Mouse (Mus musculus): ENCODE results near the gene Akap6. TPM values are rescaled to one million over a fixed set of nuclear protein-coding genes. Genes with fewer than 3 reads are reported as not detected.

Akap6 gene
- total RNA-seq, 2 experiments from 2014 or later: 58.8 to 60.4 TPM

DNA sequence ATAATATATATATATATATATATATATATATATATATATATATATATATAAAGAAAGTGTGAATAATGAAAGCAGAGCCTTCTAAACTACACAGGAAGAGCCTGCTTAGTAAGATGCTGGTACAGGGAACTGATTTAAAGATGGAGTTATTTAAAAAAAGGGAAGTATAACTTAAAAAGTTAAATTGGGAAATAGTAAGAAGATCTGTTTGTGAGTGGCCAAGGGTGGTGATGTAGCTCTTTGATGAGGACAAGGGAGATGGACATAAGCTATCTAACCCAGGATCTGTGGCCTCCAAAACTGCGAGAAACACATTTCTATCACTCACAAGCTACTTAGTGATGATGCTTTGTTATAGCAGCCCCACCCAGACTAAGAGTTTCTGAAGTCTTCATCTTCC is 146.8 kb downstream of the Akap6 start:
- DNase-seq (ENCODE audit: low spot score in 2 of 2): no peak

DNA sequence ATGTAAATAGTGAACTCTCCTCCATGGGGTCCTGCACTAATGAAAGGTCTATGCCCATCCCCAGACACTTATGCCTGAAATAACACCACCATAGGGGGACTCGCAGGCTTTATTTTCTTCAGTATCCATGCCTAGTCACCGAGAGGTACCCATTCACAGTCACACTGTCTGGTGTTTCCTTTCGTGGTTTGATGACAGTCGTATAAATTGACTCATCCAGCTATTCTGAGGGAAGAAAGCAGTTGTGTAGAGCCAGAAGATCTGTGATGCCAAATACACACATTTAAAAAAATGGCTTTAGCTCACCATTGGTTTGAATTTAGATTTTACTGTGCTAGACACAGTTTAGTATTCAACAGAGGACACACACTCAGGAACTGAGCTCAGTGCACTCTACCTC is 147.8 kb downstream of the Akap6 start:
- DNase-seq (ENCODE audit: low spot score in 2 of 2): no peak

DNA sequence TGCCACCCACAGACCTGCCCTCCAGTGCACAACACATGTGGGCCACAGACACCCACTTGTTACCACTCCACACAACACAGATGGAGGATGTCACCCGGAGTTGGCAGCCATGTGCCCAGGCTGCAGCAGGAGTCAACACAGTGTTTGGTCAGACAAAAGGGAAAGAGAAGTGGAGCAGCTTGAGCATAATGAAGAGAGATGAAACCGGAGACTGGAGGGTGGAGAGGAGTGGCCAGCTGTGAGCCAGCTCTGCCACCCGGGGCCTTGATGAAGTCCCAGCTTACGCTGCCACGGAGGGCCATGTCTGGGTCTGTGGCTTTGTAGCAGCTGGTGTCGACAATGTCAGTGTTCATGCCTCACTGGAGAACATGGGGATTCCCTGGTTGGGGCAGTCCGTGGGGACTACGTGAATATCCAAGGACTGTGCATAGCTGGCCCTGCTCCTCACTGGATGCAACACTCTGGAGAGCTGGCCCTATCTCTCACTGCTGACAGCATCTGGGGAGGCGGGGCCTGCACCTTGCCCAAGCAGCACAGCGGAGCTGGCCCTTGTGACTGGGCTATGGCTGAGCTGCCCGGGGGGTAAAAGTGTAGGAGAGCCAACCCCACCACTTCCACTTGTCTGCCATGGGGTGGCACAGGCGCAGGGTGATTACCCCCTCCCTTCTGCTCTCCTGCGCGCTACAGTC is 148.8 kb downstream of the Akap6 start:
- no peak for DNase-seq (ENCODE audit: low spot score in 2 of 2)

DNA sequence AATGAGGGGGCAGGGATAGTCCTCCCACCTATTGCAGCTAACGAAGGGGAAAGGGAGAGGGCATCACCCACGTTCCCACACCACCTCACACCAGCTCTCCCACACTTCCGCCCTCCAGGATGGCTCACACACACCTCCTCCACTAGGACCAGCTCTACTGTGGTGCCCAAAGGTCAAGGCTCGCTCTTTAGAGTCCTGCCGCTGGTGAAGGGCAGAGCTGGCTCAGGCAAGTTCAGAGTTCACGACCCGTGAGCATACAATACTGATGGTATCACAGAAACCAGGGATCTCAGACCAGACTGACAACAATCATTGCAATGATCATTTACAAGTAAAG is 149.3 kb downstream of the Akap6 start:
- DNase-seq (ENCODE audit: low spot score in 2 of 2): no peak

DNA sequence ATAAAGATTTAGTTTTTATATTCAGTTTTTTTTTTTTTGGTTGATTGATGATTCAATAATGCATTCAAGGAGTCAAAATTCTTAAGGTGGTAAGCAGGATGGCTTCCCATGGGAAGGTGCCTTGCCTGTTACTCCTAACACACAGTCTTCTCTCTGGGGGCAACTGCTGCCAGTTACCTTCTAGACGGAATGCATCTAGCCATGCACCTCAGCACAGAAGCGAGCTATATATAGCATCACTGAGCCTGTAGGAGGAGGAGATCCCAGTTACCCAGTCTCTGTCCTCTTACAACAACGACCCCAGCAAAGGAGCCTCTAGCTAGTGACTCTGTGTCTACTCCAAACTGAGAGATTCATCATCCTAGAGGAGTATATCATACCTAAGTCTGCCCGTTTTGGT is 150.1 kb downstream of the Akap6 start:
- DNase-seq (ENCODE audit: low spot score in 2 of 2): no peak

DNA sequence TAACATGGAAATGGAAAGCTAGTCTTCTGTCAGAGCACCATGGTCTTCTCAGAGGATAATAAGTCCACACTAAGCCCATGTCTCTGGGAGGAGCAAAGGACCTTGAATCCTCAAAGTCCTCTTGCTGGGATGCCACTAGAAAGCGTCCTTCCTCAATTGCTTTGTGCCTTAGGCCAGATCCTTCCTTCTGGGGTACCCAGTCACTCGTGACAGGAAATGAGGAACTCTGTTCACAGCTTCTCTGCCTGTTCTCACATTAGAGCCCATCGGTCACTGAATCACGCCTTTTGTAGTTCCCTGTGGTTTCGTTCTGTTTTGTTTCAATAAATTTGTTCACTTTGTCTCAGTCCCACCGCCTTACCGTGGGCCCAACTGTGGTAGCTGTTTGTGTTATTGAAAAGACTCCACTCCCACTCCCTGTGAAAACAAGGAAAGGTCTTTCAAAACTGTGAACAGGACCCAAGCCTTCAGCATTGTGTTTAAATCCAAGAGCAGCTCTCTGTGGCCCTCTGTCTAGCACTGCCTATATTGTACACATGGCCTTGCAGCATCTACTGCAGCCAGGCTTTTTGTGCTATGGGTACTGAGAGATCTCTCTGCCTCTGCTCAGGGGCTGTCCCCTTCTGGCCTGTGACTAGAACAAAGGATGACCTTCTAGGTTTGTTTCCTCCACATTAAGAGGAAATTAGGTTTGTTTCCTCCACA is 151.3 kb downstream of the Akap6 start:
- DNase-seq (ENCODE audit: low spot score in 2 of 2): no peak

DNA sequence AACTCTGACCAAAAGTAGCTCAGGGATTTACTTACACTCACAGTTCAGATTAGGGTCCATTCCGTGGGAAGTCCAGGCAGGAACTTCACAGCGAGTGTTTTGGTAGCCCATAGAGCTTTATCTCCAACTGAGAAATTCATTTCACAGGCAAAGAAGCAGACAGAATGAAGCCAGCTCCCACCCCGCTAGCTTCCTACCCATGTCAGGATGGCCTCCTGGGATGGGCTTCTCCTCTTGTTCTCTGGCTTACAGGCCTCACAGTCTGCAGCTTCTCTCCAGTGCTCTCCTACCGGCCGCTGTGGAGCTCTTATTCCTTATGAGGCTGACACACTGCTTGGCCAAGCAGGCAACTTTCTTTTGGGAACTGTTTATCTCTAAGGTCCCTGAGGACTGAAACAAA is 152.0 kb downstream of the Akap6 start:
- DNase-seq (ENCODE audit: low spot score in 2 of 2): no peak

DNA sequence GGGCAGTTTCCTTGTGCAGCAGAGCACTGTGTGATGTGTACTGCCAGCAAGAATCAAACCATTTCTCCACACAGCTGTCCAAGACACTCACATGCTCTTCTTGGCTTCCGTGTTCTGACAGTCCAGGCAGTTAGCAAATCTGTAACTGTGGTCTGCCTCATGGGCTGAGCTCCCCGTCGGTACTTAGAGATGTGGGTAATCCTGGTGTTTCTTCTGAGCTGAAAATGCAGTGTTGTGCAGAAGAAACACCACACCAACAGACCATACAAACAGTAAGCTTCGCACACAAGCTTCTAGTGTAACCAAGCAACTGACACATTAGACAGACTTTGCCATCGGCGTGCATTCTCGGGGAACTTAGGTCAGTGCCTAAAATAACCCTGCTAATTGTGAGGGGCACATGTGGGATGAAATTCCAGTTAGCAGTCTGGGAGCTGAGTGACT is 155.1 kb downstream of the Akap6 start:
- peak in 1 of 2 experiments; percentile 18 for DNase-seq (ENCODE audit: low spot score in 2 of 2)

DNA sequence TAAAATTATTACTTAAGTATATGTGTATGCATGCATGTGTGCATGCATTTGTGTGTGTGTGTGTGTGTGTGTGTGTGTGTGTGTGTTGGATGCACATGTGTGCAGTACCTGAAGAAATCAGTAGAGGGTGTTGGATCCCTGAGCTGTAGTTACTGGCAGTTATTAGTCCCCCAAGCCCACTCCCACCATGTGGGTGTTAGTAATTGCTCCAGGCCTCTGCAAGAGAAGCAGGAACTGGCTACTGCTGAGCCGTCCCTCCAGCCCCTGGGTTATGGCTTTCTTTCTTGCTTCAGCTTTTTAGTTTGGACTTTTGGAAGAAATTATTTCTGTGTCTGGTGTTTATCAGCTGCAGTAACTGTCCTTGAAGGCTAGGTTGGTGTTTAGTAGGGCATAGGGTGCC is 156.9 kb downstream of the Akap6 start:
- no peak for DNase-seq (ENCODE audit: low spot score in 2 of 2)

DNA sequence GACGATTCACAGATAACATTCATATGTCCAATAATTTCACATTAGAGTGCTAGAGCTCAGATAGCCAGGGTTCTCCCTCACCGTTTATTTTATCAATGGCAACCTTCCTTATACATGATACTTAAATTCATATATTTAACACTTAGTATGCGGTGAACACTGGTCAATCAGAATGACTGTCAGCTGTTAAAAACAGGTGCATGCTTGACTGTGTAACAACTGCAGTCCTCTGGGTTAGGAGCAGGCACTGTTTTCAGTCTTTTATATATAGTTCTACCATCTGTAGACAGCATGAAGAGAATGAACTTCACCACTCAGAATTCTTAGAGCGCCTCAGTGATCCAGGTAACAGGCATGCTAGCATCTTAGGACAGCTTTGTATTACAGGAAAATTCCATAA is 158.1 kb downstream of the Akap6 start:
- DNase-seq (ENCODE audit: low spot score in 2 of 2): no peak

DNA sequence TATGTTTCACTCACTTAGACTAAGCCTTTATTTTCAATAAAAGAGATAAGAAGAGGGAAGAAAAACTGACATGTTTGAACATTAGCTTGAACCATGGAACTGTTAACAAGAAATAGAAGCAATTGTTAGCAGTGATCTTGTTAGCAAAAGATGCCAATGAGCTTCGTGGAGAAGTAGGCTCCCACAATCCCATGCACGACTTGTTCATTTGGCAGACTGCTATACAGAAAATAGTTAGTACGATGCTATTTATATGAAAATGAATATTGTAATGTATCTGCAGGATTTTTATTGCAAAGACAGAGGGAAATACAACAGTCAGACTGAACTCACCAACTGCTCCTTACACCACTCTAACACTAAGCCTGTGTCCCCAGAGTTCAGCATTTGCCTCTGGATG is 162.7 kb downstream of the Akap6 start:
- DNase-seq (ENCODE audit: low spot score in 2 of 2): no peak

DNA sequence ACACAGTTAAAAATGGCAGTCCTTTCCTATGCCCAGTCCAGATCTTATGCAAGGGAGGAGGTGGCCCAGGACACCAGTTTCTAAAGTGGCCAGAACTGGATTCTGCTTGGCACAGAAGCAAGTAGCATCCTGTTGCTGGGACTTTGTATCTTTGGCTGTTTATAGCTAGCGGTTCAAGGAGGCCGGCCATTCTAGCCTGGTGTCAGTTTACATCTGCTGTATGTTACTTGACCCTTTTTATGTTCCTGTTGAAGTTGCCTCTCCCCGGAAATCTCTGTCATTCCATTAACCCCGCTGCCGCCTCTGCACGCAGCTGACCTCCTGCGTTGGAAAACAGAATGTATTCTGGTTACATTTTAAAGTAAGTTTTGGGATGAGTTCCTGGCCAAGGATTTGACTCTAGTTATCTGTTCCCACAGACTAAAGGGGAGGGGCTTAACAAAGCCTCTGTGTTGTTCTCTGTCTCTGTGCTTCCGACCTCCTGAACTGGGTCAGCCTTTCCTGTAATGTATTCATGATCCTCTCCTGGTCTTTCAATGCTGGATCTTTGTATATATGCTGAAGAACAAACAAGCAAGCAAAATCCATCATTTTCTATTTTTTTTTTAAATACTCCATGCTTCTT is 168.9 kb downstream of the Akap6 start:
- DNase-seq (ENCODE audit: low spot score in 2 of 2): peak in 1 of 2 experiments; percentile 32

DNA sequence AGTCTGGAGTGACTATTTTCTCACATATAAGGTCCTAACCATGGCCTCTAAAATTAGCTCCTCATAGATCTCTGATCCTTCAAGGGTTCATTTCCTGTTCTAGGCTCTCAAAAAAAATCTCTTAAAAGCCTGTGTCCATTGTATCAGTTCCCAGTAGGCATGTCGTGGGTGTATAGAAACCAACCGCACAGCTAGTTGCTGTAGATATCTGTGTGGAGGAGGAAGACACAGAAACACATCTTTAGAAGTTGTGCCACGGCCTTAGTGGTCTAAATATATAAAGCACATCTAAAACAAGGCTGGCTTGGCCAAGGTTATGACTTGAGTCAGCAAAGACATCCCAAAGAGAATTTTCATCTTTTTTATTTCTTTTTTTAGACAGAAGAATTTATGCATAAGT is 172.4 kb downstream of the Akap6 start:
- DNase-seq (ENCODE audit: low spot score in 2 of 2): no peak

DNA sequence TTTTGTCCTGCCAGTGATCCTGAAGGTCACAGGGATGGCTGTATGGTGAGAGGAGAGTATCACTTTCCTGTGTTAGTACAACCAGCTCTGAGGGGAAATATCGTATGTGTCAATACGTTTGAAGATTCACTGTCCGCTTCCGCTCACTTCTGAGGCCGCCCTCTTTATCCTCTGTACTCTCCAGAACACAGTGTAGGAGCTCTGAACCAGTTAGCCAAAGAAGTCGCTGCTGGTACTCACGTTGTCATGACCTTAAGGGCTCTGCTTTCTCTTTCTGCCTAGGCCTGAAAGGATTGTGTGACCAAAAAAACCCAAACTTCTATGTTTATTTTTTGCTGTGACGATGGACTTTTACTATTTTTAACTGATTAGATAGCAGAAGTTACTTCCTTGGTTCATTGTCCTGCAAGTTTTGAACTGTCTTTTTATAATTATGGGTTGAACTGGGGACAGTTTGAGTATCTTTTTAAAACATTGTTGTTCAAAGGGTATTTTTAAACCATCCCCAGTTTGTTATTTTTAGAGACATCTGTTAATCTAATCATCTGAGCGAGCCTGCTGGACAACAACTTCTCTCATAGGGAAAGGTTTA is 175.2 kb downstream of the Akap6 start:
- no peak for DNase-seq (ENCODE audit: low spot score in 2 of 2)

DNA sequence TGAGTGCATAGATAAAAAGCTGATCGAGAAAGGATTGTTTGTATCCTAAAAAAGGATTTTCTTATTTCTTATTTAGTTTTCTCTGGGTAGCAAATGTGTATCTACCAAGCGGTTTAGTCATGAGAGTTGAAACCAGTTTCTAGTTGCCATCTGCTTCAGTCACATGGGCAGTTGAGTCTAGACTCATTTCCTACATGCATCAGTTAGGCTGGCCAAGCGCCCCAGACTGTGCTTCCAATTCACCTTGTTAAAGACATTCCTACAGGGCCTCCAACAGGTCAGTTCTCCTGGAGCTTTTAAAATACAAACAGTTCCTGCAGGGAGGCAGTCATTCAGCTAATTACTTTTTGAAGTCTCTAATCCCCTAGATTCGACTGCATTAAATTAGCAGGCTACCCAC is 176.9 kb downstream of the Akap6 start:
- DNase-seq (ENCODE audit: low spot score in 2 of 2): no peak

DNA sequence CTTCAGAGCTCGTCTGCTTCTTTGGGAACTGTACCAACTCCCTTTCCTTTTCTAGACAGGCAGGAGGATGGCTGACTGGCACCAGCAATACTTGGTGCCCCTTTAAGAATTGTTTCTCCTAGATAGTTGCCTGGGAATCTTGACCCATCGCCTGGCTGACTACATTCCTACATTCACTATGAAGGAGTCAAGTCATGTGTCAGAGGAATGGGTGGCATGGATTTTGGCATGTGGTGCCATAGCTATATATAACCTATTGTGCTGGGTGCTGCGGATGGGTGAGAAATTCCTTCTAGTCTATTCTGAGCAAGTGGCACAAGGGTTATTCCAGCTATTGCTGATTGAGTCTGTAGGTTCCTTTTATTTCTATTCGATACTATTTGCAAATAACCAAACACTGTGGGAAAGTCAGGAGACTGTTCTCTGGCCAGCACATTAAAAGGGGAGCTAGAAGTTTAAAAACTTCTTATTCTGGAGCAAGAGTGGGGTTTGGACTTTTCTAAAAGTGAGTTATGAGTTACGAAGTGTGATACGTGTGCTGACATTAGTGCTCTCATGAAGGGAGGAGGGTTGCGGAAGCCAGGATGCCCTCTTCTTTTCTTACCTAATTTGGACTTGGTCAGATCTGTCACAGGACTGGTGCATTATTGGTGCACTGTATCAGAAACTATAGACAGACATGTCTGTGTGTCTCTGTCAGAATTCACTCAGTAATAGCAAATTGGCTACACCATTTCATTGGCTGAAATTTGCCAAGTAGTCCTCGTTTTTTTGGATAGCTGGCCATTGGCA is 178.0 kb downstream of the Akap6 start:
- DNase-seq (ENCODE audit: low spot score in 2 of 2): no peak

DNA sequence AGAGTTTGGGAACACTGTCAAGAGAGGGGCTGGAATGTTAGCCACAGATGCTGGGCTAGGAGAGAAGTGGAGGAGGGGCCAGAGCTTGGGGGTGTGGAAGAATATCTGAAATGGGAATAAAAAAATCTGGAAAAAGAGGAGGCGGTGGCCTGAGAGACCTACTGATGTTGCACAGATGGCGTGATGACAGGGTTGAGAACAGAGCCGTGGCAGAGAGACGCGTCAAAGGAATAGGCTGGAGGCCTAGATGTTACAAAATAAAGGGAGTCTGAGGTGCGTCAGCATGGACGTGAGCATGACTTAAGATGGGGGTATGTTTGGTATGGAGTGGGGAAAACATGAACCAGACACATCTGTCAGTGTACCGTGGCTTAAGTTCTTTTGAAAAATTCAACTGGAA is 180.1 kb downstream of the Akap6 start:
- no peak for DNase-seq (ENCODE audit: low spot score in 2 of 2)

DNA sequence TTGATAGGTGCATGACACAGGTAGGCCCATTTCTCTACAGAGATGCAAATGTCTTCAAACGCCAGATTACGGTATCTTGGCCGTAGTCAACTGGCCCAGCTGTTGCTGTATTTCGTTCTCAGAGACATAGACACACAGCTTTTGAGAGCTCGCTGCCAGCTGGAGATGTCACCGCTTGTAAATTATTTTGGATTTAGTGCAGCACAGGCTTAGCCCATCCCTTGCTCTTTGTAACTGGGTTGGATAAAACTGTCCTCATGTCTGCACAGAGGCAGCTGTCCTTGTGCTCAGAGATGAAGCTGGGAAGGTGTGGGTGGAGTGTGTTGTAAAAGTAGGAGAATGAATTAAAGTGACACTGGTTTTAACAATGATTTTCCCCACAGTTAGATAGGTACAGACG is 193.3 kb downstream of the Akap6 start:
- DNase-seq (ENCODE audit: low spot score in 2 of 2): peak in 1 of 2 experiments; percentile 32

DNA sequence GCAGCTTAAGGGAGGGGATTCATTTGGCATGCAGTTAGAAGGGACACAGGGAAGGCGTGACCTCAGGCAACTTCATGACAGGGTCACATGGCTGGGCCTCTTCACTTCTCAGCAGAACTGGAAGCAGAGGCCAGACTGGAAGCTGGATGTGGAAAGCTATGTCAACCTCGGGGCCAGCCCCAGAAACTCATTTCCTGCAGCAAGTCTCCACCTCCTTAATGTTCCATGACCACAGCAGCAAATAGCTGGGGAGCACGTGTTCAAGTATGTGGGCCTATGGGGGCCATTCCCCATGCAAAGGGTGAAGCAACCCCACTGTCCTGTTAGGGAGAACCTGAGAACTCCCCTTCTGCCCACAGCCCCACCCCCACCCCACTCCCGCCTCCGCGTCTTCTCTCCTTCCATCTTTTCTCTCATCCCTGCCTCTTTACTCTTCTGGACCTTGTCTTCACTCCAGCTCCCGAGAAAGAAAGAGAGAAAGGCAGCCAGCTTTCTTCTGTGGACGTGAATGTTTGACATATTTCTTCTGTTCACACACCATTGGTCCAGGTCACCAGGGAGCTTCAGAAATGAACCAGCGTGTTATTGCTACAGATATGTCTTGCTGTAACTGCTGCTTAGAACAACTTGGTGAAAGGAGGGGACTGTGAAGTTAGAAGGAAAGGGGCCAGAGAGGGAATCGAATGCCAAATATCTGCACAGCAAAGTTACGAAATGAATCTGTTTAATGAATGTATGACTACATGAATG is 194.6 kb downstream of the Akap6 start:
- no peak for DNase-seq (ENCODE audit: low spot score in 2 of 2)

DNA sequence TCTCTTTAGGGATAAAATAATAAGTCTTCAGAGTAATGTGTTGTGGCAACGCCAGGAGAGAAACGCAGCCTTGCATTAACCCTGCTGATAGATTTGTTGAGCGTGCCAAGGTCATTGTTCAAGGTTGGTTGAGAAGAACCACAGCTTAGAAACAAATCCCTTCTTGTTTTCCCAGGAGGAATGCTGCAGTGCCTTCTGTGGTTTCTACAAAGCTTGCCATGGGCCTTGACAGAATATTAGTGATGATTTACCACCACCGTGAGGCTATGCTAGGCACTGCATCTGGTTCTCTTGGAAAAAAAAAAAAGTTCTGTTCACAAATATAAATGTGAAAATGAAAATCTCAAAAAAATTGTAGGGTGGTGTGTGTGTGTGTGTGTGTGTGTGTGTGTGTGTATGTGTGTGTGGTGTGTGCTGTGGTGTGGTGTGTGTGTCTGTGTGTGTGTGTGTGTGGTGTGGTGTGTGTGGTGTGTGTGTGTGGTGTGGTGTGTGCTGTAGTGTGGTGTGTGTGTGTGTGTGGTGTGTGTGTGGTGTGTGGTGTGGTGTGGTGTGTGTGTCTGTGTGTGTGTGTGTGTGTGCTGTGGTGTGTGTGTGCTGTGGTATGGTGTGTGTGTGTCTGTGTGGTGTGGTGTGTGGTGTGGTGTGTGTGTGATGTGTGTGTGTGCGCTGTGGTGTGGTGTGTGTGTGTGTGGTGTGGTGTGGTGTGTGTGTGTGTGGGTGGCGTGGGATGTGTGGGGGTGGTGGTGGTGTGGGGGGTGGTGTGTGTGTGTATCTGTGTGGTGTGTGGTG is 196.7 kb downstream of the Akap6 start:
- DNase-seq (ENCODE audit: low spot score in 2 of 2): peak in 1 of 2 experiments; percentile 52
